Mouse (Mus musculus) frontal cortex, adult (tissue): ENCODE measurements at regions not wholly inside any gene's neighbourhood (a gene's known extent, or its start where the extent isn't known, plus 50 kb on each side); places are given as distances from the start of the nearest gene placed in this dataset.

Experiments used
- ATAC-seq: cut with Nextera tagmentation; 2 replicates; pipeline ENCODE4 v1.9.2; 2017; ENCODE audit warnings: mild to moderate bottlenecking, moderate library complexity, mixed read lengths; ENCODE audit not compliant: low TSS enrichment

- ATAC-seq = no peak
Measured at GRCm38 (mm10) chr4:91060933-91061332, 339.7 kb downstream of the Elavl2 start.

GRCm38 (mm10) chr4:91051913-91052312 is 348.7 kb downstream of the Elavl2 start:
- ATAC-seq = no peak

- ATAC-seq = peak; percentile 95
Measured at GRCm38 (mm10) chr4:91029462-91029861, 371.1 kb downstream of the Elavl2 start.

- ATAC-seq = no peak
Measured at GRCm38 (mm10) chr4:91028013-91028626, 372.5 kb downstream of the Elavl2 start.

- ATAC-seq = no peak
Measured at GRCm38 (mm10) chr4:90996388-90997092, 404.0 kb downstream of the Elavl2 start.

GRCm38 (mm10) chr4:90964658-90965057 is 435.9 kb downstream of the Elavl2 start:
- ATAC-seq = peak; percentile 91

GRCm38 (mm10) chr4:90943687-90944385 is 456.7 kb downstream of the Elavl2 start:
- no peak for ATAC-seq

- ATAC-seq = no peak
Measured at GRCm38 (mm10) chr4:90917312-90918107, 483.1 kb downstream of the Elavl2 start.

- no peak for ATAC-seq
Measured at GRCm38 (mm10) chr4:90906311-90906710, 494.3 kb downstream of the Elavl2 start.

GRCm38 (mm10) chr4:90868209-90868608 is 532.4 kb downstream of the Elavl2 start:
- 0 out of 2 replicates have a peak, but pooled peaks have one; percentile 29 for ATAC-seq

GRCm38 (mm10) chr4:90860854-90861253 is 539.7 kb downstream of the Elavl2 start:
- ATAC-seq = peak; percentile 67

- ATAC-seq = no peak
Measured at GRCm38 (mm10) chr4:90839804-90840203, 560.8 kb downstream of the Elavl2 start.

GRCm38 (mm10) chr4:90799078-90799477 is 580.5 kb downstream of the Zfp352 start:
- ATAC-seq = no peak

GRCm38 (mm10) chr4:90798637-90799036 is 580.0 kb downstream of the Zfp352 start:
- no peak for ATAC-seq

- ATAC-seq = no peak
Measured at GRCm38 (mm10) chr4:90797472-90797871, 578.9 kb downstream of the Zfp352 start.
